Mouse (Mus musculus): ENCODE results near the gene Rere.
"Not testable (repeated sequence)": the region's sequence is repeated elsewhere in the genome, so short reads cannot be mapped to it uniquely, and the experiment has no call there.

The Rere gene

DNA sequence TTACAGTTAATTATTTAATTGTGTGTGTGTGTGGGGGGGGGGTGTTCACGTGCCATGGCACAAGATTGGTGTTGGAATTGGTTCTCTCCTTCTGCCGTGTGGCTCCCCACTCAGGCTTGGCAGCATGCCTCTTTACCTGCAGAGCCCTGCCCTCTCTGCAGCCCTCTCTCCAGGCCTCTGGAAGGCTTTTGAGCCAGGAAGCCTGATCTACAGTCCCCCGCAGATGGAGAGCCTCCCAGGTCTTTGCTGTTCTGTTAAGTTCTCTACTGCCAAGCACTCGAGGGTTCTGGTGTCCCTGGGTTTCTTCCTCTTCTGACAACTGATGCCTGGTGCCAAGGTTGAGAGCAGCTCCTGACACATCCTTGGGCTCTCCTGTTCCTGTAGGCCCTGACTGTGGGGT lies 27.0 kb upstream of the Rere start:
- no peak for DNase-seq (ENCODE audit: low read depth, low spot score)

DNA sequence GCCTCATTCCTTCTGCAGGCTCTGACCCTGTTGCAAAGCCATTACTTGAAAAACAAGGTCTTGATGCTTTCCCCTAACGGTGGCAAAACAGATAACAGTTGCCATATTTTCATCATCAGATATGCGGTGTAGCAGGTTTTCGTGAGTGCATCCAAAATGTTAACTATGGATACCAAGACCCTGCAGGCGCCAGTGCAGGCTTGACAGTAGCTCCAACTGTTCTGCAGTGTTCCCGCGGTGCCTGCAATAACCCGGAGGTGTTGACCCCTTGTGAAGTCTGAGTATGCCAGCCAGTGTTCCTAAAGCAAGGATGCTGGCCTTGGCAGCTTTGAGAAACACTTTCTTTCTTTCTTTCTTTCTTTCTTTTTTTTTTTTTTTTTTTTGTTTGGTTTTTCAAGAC lies 26.3 kb upstream of the Rere start:
- DNase-seq (ENCODE audit: low read depth, low spot score), result no peak

- peak; percentile 94 for DNase-seq (ENCODE audit: low read depth, low spot score)
These were observed 23.9 kb upstream of the Rere start for GRCm38 (mm10) chr4:150257252-150258204.

- DNase-seq (ENCODE audit: low read depth, low spot score), result no peak
These were observed 23.1 kb upstream of the Rere start for GRCm38 (mm10) chr4:150258388-150258787.

DNA sequence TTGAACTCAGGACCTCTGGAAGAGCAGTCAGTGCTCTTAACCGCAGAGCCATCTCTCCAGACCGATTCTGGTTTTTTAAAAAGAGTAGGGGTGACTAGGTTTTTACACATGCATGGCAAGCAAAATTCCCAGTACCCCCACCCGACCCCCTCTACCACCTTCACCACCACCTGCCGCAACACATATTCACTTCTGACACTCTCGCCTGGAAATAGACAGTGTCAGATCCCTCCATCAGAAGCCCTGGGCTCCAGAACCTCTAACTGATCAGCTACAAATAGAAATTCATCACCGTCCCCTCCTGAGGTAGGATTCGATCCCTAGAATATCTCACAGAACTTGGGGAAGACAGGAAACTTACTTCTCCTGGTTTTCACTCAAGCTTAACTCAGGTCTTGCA lies 21.9 kb upstream of the Rere start:
- DNase-seq (ENCODE audit: low read depth, low spot score), result no peak

GRCm38 (mm10) chr4:150260111-150260510 lies 21.3 kb upstream of the Rere start:
- DNase-seq (ENCODE audit: low read depth, low spot score), result no peak

GRCm38 (mm10) chr4:150260745-150261144 lies 20.7 kb upstream of the Rere start:
- no peak for DNase-seq (ENCODE audit: low read depth, low spot score)

DNA sequence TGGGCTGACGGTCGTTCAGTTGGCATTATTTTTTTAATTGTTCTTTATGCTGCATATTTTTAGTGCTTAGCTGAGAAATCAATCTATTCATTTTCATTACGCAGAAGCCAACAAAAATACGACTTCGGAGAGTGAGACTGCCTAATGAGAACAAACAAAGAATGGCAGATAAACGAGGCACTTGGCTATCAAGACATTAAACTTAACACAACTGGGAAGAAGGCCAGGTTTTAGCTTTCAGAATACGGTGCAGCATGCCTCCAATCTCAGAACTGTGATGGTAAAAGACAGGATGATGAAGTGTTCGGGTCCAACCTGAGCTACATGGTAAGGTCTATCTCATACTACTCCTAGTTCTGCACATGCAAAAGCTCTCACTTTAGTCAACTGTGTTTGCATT lies 19.1 kb upstream of the Rere start:
- DNase-seq (ENCODE audit: low read depth, low spot score), result no peak

DNA sequence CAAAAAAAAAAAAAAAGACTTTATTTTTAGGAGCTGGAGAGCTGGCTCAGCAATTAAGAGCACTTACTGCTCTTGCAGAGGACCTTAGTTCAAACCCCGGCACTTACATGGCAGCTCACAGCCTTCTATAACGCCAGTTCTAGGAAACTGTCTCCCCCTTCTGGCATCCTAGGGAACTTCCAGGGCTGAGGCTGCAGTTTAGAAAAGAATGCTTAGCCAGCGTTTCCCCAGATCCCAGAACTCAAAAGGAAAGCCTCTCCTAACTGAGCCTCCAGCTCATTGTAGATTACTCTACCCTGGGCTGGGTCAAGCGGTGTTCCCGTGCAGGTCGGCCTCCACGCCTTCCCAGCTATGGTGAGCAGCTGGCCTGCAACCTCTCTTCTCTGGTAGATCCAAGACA lies 16.5 kb upstream of the Rere start:
- DNase-seq (ENCODE audit: low read depth, low spot score), result no peak

DNA sequence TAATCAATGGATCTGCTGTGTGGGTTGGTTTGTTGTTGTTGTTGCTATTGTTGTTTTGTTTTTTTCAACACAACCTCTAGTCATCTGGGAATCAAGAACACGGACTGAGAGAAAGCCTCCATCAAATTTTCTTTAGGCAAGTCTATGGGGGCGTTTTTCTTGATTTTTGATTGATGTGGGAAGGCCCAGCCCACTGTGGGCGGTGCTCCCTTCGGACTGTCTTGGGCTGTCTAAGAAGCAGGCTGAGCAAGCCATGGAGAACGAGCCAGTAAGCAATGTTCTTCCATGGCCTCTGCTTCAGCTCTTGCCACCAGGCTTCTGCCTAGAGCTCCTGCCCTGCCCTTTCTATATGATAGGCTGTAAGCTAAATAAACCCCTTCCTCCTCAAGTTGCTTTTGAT lies 16.0 kb upstream of the Rere start:
- no peak for DNase-seq (ENCODE audit: low read depth, low spot score)

- DNase-seq (ENCODE audit: low read depth, low spot score), result no peak
These were observed 14.7 kb upstream of the Rere start for GRCm38 (mm10) chr4:150266655-150267223.

GRCm38 (mm10) chr4:150268674-150269653 lies 12.5 kb upstream of the Rere start:
- peak; percentile 51 for DNase-seq (ENCODE audit: low read depth, low spot score)

DNA sequence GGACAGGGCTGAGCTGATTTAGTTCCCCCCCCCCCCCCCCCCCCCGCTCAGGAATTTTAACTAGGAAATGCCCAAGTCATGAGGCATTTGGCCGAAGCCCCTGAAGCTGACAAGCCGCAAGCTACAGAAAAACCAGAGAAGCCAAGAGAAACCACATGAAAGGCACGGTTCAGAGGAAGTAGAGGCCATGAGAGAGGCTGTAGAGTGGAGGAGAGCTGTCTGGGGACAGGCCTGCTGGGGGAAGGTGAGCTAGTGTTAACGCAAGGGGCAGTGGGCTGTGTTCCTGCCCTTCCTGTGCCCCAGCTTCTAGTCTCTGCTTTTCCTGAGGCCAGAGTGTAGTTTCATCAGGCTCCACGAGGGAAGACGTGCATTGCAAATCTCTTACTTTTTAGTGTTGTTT lies 11.8 kb upstream of the Rere start:
- no peak for DNase-seq (ENCODE audit: low read depth, low spot score)

GRCm38 (mm10) chr4:150270718-150271117 lies 10.7 kb upstream of the Rere start:
- not testable (repeated sequence) for DNase-seq (ENCODE audit: low read depth, low spot score)

DNA sequence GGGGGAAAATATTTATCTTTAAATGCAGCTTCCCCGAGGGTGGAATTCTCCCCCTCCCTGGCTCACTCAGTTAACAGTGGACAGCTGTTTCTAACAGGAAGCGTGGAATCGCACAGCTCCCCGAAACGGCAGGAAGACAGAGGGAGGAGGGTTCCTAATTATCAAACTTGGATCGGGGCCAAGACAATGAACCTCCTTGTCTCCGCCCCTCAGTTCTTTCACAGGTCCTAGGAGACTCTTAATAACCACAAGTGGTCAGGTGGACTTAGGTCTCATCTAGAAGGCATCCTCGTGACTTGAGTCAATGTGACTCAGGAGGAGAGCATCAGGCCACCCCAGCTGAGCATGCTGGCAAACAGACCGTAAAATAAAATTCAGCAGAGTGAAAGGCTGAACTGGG lies 8.7 kb upstream of the Rere start:
- DNase-seq (ENCODE audit: low read depth, low spot score), result peak; percentile 87

- no peak for DNase-seq (ENCODE audit: low read depth, low spot score)
These were observed 5.9 kb upstream of the Rere start for GRCm38 (mm10) chr4:150275531-150275930.

DNA sequence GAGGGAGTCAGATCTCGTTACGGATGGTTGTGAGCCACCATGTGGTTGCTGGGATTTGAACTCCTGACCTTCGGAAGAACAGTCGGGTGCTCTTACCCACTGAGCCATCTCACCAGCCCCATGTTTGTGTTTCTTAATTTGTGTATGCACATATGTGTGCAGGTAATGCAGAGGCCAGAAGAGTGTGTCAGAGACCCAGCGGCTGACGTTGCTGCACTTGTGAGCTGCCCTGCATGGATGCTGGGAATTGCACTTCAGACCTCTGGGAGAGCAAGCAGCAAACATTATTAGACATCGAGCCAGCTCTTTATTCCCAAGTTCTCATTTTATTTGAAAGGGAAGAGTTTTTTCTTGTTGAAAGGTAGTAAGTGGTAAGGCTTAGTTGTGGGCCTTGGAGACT lies 2.1 kb upstream of the Rere start:
- DNase-seq (ENCODE audit: low read depth, low spot score), result not testable (repeated sequence)

GRCm38 (mm10) chr4:150280002-150280401 lies 1.4 kb upstream of the Rere start:
- no peak for DNase-seq (ENCODE audit: low read depth, low spot score)

GRCm38 (mm10) chr4:150280459-150280858 lies 987 bp upstream of the Rere start:
- DNase-seq (ENCODE audit: low read depth, low spot score), result no peak

- DNase-seq (ENCODE audit: low read depth, low spot score), result peak; percentile 49
These were observed 615 bp downstream of the Rere start for GRCm38 (mm10) chr4:150281891-150282630.

DNA sequence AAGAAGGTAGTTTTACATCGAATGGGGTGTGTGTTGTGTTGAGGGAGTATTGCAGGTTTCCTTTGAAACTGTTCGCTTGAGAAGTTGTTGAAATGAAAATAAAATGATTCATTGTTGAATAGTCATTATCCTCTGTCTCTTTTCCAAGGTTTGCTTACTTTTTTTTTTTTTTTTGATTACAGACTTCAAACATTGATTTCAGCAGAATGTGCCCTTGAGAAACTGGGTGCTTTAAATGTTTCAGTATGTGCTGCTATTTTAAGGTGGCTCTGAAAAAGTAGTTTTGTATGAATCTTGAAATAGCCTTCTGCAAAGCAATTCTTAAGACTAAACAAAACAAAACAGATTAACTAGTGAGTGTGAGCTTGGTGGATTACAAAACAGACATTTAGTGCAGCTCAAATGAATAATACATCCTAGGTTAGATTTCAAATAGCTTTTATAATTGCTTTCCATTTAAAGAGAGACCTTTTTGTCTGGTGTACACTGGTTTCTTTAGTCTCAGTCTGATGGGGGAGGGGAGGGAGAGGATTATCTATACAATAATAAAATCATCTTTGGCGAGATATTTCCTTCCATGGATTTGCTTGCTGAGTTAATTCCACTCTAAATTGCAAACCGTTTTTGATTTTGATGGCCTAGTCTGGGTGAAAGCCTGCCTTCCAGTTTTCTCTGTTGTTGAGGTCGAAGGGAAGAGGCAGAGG lies 1.3 kb downstream of the Rere start:
- no peak for DNase-seq (ENCODE audit: low read depth, low spot score)
